Mouse (Mus musculus) ES-Bruce4 (cell line): Measurements from ENCODE around the gene Wasf2. TPM values are rescaled to one million over a fixed set of nuclear protein-coding genes. Genes with fewer than 3 reads are reported as not detected.

Source experiments
- H3K27ac ChIP-seq: 2 replicates; pipeline ENCODE4 v1.5.1; 2012; ENCODE audit warnings: low read length, inconsistent platforms; ENCODE audit not compliant: insufficient read depth
- H3K27me3 ChIP-seq: 2 replicates; pipeline ENCODE4 v1.6.1; 2012; ENCODE audit warnings: mild to moderate bottlenecking, low read length, inconsistent platforms; ENCODE audit not compliant: control insufficient read depth, poor library complexity, insufficient read depth, severe bottlenecking
- H3K36me3 ChIP-seq: 2 replicates; pipeline ENCODE4 v1.6.1; 2012; ENCODE audit warnings: inconsistent platforms, mild to moderate bottlenecking, low read length, moderate library complexity; ENCODE audit not compliant: control insufficient read depth, poor library complexity, insufficient read depth, severe bottlenecking
- H3K4me1 ChIP-seq: one replicate; pipeline ENCODE4 v1.8.1; 2011; ENCODE audit warnings: low read length; ENCODE audit not compliant: control insufficient read depth, insufficient read depth
- H3K4me3 ChIP-seq: 2 replicates; pipeline ENCODE4 v1.5.1; 2011; ENCODE audit warnings: low read depth, mild to moderate bottlenecking, low read length
- H3K9ac ChIP-seq: 2 replicates; pipeline ENCODE4 v1.6.1; 2012; ENCODE audit warnings: low read depth, mild to moderate bottlenecking, inconsistent platforms; ENCODE audit not compliant: poor library complexity, severe bottlenecking
- H3K9me3 ChIP-seq: replicated peaks from 2 replicates; pipeline ENCODE4 v1.6.1; 2012; ENCODE audit warnings: mild to moderate bottlenecking, low read length, inconsistent platforms; ENCODE audit not compliant: control insufficient read depth, poor library complexity, insufficient read depth, severe bottlenecking
- CTCF ChIP-seq: IDR thresholded peaks from one replicate; pipeline ENCODE4 v1.8.1; 2011; ENCODE audit warnings: low read depth, low read length
- EP300 ChIP-seq: IDR thresholded peaks from 2 replicates; pipeline ENCODE4 v1.6.1; 2011; ENCODE audit warnings: low read depth, low read length; ENCODE audit not compliant: insufficient read depth
- POLR2A ChIP-seq: IDR thresholded peaks from one replicate; pipeline ENCODE4 v1.8.1; 2011; ENCODE audit warnings: low read length; ENCODE audit not compliant: insufficient read depth
- polyA plus RNA-seq: library from polyadenylated mRNA; stranded (reverse); fragments of >200 nt; gene quantifications from 2 replicates; pipeline ENCODE4 v1.2.4, GENCODE M21; 2011; ENCODE audit warnings: low read depth; ENCODE audit not compliant: missing spikeins, insufficient read depth, insufficient read length

Gene Wasf2
- polyA plus RNA-seq, 1 experiment = 103 TPM

DNA sequence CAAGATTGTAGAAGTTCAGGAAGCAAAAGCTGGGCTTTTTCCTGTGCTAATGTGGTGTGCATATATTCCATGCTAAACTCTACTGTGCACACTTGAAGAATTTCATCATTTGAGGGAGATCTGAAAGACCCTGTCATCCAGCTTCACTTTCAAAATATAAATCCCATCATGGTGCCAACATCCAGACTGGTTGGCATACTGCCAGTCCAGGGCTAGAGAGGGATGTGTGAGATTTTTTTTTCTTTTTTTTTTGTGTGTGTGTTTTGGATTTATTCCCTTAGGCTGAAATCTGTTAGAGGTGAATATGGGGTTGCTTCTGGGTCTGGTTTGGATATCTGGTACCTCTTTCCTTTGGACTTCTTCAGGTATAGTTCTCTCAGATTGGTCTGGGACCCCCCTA is 40.3 kb downstream of the Wasf2 start:
- Histone ChIP-seq H3K9me3 (no peaks in the 10 kb centered on the region), H3K27ac (no peak overlapping the region)
- TF ChIP-seq POLR2A (no peak), CTCF (no peak), EP300 (no peak)

DNA sequence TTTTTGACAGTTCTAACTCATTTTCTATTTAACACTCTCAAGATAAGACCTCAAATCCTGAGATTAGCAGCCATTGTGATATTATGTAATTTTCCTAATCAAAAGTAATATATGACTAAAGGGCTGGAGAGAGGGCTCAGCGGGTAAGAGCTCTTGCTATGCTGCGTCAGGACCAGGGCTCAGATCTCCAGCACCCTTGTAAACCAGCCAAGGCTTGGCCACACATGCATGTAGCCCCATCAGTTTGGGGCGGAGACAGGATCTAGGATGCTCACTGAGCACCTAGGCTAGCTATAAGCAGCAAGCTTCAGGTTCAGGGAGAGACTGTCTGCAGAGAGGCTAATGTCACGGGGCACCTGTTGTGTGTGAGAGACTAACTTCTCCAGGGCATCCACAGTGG is 42.1 kb downstream of the Wasf2 start:
- peaks cover 3% of the 10 kb centered on the region for H3K4me1 ChIP-seq
- H3K36me3 ChIP-seq = peaks cover 2% of the 10 kb centered on the region; the same call in 1 of the 2 replicates
- TF ChIP-seq EP300 (no peak), POLR2A (no peak), CTCF (no peak)
- no peak overlapping the region for H3K4me3 ChIP-seq
- H3K9ac ChIP-seq = no peak overlapping the region
- H3K27me3 ChIP-seq = no peaks in the 10 kb centered on the region
- no peak overlapping the region for H3K27ac ChIP-seq
- no peaks in the 10 kb centered on the region for H3K9me3 ChIP-seq

More for the DNA sequence above, 40.3 kb downstream of the Wasf2 start:
- Histone ChIP-seq H3K9ac (no peak overlapping the region), H3K36me3 (peaks cover 2% of the 10 kb centered on the region; the same call in 1 of the 2 replicates), H3K4me1 (peaks cover 5% of the 10 kb centered on the region), H3K4me3 (no peak overlapping the region), H3K27me3 (no peaks in the 10 kb centered on the region)

DNA sequence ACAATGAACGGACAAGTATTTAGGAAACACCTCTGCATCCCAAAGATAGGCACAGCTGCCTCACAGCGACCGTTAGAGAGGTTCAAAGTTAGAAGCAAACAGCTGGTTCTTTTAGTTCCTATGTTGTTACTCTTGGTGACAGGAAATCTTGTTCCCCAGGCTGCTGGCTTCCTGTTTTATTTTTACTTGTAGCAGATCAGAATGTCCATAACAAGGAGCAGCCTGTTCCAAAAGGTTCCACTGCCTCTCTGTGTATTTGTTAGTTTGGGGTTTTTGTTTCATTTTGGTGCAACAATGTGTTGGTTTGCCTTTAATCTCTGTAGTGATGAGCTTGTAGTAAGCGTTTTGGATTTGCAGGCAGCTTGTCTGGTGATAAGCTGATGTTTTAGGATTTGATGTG is 44.1 kb downstream of the Wasf2 start:
- H3K9ac ChIP-seq = no peak overlapping the region
- no peaks in the 10 kb centered on the region for H3K27me3 ChIP-seq
- H3K27ac ChIP-seq = peak overlapping the region; percentile 45; the same call in 1 of the 2 replicates
- TF ChIP-seq CTCF (no peak), EP300 (no peak), POLR2A (no peak)
- peaks cover 3% of the 10 kb centered on the region for H3K4me1 ChIP-seq
- no peak overlapping the region for H3K4me3 ChIP-seq
- no peaks in the 10 kb centered on the region for H3K9me3 ChIP-seq
- peaks cover 9% of the 10 kb centered on the region for H3K36me3 ChIP-seq

- H3K4me1 ChIP-seq = peaks cover 3% of the 10 kb centered on the region
- no peaks in the 10 kb centered on the region for H3K27me3 ChIP-seq
- no peak for TF ChIP-seq POLR2A
- TF ChIP-seq CTCF = no peak
- no peak for TF ChIP-seq EP300
- H3K4me3 ChIP-seq = no peak overlapping the region
- H3K9me3 ChIP-seq = no peaks in the 10 kb centered on the region
- no peak overlapping the region for H3K27ac ChIP-seq
- no peak overlapping the region for H3K9ac ChIP-seq
- H3K36me3 ChIP-seq = peaks cover 8% of the 10 kb centered on the region
Observed at GRCm38 (mm10) chr4:133175274-133175673, 45.0 kb downstream of the Wasf2 start.

DNA sequence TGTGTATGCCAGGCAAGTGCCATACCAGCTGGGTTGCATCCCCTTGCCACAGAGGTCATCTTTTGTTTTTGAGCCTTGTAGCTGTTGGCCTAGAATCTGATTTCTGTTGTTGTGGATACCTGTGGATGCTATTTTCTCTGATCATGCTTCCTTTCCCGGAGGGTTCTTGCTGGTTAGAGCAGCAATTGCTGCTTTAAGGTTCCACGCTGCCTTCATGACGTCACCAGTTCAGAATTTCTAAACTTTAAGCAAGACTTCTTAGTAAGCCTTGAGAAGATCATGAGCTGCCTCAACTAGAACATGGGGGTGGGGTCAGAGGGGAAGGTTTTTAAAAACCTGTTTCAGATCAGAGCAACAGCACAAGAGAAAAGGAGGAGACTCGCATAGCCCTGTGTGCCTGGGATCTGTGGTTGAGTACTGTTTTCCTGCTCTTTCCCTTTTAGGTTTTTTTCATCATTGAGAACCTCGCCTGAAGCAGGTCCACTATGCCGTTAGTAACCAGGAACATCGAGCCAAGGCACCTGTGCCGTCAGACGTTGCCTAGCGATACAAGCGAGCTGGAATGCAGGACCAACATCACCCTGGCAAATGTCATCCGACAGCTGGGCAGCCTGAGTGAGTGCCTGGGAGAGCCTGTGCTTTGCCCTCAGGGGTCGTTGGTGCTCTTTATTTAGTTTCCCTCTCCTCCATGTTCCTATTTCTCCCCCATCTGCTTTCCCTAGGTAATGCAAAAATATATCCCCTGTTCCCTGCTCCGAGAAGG is 45.9 kb downstream of the Wasf2 start:
- no peaks in the 10 kb centered on the region for H3K27me3 ChIP-seq
- H3K9me3 ChIP-seq = no peaks in the 10 kb centered on the region
- H3K4me3 ChIP-seq = no peak overlapping the region
- H3K9ac ChIP-seq = no peak overlapping the region
- no peak overlapping the region for H3K27ac ChIP-seq
- TF ChIP-seq CTCF (no peak), POLR2A (no peak), EP300 (no peak)
- peaks cover 3% of the 10 kb centered on the region for H3K4me1 ChIP-seq
- H3K36me3 ChIP-seq = peaks cover 12% of the 10 kb centered on the region

DNA sequence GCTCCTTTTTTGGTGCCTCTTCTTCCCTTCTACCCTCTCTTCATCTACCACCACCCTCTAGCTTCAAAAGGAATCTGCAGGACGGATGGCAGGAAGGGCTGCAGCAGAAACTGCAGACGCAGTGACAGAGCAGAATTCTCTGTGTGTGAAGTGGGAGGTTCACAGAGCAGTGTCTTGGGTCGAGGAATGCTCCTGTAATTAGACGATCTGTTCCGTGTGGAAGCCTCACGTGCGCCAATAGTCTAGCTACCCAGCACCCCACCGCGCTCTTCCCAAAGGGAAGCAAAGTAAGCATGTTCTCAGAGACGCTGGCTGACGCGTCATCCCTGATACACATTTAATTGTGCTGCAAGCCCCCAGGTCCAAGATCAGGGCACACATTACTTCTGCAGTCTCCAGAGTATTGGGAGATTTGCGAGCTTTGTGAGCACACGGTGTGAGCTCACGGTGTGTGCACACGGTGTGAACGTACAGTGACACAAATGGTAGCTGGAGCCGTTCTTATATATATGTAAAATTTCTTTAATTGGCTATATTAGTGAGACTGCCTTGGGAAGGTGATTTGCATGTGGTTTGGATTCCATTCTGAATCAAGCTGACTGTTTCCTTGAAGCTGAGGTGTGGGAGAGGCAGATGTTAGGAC is 46.6 kb downstream of the Wasf2 start:
- Histone ChIP-seq H3K9ac (no peak overlapping the region), H3K36me3 (peaks cover 15% of the 10 kb centered on the region), H3K4me1 (peaks cover 3% of the 10 kb centered on the region), H3K4me3 (no peak overlapping the region), H3K27me3 (no peaks in the 10 kb centered on the region), H3K9me3 (no peaks in the 10 kb centered on the region), H3K27ac (no peak overlapping the region)
- TF ChIP-seq POLR2A = no peak
- no peak for TF ChIP-seq EP300
- TF ChIP-seq CTCF = no peak
